Mouse (Mus musculus): ENCODE measurements around the gene Adm2.

The Adm2 gene

DNA sequence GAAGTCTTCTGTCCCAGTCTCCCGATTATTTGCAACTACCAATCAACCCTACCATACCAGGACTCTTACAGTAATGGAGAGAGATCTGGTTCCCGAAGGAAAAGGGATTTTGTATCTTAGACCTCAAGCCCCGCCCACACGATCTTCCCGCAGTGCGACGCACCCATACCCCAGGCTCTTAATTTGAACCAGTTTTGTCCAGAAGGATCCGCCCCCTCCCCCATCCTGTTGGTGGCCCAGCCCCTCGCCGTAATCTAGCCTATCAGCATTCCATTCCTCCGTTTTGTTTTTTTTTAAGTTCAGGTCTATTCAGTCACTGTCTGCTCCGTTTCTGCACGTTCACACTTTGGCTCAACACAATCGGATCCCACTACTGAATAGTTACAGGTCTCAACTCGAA is 33.9 kb downstream of the Adm2 start:
- DNase-seq (ENCODE audit: low spot score) = no peak

DNA sequence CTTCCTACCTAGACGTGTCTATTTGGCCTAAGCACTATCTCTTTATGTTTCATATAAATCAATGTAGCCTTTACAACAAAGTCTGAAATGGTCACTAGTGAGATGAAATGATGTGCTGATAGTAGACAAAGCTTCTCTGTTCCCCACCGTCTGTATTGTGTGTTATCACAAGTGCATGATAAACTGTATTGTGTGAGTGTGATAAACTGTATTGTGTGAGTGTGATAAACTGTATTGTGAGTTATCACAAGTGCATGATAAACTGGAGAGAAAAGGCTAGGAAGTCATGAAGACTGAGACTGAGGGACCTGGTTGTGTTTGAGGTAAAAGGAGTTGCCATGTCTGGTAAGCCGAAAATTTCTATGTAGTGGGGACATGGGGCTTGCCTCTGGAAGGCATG is 36.3 kb downstream of the Adm2 start:
- no peak for DNase-seq (ENCODE audit: low spot score)

DNA sequence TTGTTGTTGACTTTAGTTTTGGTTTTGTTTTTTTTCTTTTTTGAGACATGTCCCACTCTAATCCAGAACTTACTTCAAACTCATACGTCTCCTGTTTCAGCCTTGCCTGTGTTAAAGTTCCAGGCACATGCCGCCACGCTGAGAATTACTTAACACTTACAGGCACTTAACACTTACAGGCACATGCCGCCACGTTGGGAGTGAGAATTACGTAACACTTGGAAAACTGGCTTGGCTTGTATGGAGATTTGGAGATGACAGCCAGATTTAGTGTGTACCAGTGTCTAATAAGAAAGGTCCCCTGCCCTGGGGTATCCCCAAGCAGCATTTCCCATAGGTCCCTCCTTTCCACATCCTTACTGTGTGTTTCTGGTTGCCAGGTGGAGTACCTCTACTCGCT is 40.5 kb downstream of the Adm2 start:
- DNase-seq (ENCODE audit: low spot score) = no peak

DNA sequence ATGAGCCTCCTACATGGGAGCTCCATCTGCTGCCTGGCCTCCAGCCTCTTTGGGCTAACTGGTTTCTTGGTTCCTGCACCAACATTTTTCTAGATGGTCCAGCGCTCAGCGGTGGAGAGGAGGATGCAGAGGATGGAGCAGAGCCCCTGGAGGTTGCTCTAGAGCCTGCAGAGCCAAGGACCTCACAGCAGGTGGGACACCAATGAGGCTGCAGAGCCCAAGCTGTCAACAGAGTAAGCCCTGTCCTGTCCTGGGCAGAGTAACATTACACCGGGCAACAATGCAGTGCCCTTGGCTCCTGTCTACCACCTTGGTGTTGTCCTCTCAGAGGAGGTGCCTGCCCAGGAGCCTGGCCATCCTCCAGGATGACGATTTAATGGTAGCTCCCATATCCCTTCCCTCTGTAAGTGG is 42.6 kb downstream of the Adm2 start:
- DNase-seq (ENCODE audit: low spot score) = no peak

DNA sequence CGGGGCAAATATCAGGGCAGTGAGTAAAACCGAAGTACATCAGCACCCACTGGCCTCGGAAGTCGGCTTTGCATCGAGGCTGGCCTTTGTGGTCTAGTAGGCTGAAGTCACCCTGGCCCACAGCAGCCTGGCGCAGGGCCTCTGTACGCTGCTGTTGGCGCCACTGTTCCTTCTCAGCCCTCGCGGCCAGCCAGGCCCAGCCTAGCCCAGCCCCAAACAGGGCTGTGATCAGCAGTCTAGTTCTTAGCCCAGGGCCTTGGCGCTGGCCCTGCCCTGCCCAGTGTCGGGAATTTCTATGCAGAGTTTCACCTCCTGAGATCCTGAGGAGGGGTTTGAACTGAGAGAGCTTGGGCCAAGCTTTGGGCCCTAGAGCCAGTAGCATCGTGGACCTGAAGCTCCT is 49.5 kb downstream of the Adm2 start:
- no peak for DNase-seq (ENCODE audit: low spot score)

DNA sequence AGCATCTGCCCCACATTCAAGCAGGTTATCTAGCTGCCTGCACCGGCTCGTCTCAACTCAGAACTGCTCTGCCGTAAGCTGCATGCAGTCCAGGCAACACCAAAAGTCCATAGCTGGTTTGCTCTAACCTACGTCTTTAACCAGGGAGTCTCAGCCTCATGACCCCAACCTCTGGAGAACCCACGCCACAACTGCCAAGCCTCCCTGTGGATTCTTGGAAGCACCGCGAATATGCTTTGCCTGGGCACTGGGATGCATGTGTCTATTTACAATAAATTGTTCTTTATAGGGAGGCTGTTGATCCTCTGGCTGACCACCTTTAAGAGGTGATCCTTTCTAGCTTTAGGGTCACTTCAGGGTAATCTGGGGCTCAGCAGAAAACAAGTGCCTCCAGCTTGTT is 50.0 kb downstream of the Adm2 start:
- no peak for DNase-seq (ENCODE audit: low spot score)

DNA sequence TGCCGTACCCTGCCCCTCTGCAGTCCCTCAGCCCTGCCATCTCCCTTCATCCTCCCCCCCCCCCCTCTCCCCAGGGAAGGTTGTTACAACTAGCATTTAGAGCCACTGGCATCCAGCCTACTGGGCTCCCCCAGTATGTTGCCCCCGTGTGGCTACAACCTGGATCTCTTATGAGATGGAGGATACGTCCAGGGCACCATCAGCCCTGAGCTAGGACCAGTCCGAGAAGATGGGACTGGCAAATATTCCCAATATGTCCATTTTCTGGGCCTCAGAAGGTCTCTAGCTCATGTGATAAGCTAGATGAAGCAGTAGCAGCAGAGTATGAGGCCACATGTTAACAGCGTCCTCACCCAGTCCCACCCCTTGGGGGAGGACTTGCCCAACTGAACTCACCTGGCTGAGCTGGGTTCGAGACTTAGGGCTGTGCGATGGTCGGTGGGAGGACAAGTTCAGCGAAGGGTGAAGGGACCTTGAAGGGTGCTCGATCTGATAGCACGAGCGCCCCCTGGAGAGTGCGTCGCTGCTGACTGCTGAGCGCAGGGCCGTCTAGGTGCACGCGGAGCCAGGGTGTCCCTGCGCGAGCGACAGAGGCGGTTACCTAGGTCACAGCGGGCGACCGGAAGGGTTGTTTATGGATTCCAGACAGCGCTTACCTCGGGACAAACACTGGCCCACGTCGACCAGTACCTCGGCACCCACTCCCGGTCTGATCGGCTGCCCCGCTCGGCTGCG is 50.7 kb downstream of the Adm2 start:
- peak; percentile 39 for DNase-seq (ENCODE audit: low spot score)

DNA sequence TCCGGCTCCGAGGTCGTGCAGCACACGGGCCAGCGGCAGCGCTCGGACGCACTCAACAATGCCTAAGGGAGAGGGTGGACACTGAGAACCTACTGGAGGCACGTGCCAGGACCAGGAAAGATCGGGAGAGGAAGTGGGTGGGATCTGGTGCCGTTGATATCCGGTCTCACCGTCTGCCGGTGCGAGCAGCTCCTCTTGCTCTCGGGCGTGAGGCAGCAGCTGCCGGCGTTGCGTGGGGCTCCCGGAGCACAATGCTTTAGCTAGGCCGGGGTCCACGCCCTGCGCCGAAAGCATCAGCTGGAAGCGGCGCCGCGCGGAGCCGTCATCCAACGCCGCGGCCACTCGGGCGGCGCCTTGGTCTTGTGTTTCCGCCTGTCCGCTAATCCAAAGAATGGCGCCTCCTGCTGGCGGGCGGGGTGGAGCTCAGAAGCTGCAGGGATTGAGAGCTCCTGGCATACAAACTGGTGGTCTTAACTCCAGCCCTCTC is 51.3 kb downstream of the Adm2 start, which contains the start of gene Sco2:
Sco2 (minus strand) TSS at position 85 of the 487 bp plus-strand sequence.
- peak; percentile 83 for DNase-seq (ENCODE audit: low spot score)

All from urinary bladder, postnatal 10 days (tissue).